Mouse (Mus musculus) CH12.LX (cell line): Measurements from ENCODE around the gene En1.

Experiments used
- CHD1 ChIP-seq: IDR thresholded peaks from 2 replicates; pipeline ENCODE4 v1.6.1; 2012; ENCODE audit warnings: low read depth, low read length, improper control_type of control experiment, inconsistent platforms
- POLR2A ChIP-seq: IDR thresholded peaks from 2 replicates; pipeline ENCODE4 v1.6.1; 2011; ENCODE audit warnings: low read depth, mild to moderate bottlenecking, improper control_type of control experiment, low read length

DNA sequence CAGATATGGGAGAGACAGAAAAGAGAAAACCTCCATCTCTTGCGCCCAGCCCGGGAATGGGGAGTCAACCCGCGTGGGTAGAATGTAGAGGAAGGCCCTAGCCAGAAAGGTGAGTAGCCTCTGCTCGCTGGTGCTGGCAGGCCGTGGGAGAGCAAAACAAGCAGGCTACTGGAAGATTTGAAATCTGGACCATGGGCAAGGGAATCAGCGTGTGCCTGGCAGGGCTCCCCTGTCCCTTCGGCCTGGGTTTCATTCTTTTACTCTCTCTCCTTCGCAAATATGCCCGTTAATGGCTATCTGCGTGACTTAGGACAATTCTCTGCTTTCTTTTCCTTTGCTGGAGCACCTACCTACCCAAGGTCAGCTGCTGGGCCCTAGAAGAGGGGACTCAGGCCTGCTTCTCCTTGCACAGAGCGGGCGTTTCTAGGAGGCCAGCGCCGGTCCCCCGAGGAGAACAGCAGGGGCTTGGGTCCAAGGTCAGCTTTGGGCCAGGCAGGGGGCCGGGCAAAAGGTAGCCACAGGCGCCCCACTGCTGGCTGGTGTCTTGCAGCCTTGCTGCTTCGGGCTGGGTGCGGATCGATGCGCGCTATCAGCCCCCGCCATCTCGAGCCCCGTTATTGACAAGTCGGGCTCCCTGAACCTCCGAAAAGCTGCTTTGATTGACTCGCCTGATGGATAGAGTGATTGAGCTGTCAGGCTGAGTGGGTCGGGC is 2.4 kb downstream of the En1 start:
- TF ChIP-seq POLR2A (no peak), CHD1 (no peak)
